Mouse (Mus musculus): ENCODE data around the gene Rrn3.
"Not testable (repeated sequence)": the region's sequence is repeated elsewhere in the genome, so short reads cannot be mapped to it uniquely, and the experiment has no call there.

Gene Rrn3

DNA sequence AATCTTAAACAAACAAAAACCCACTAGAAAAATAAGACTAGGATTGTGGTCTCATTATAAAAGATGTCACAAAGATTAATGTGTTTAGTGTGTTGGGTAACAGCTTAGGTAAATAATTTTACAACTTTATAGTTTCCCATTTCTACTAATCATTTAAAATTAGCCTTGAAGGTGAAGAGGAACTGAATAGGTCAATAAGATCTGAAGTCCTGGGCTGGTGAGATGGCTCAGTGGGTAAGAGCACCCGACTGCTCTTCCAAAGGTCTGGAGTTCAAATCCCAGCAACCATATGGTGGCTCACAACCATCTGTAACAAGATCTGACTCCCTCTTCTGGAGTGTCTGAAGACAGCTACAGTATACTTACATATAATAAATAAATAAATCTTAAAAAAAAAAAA lies 17.7 kb upstream of the Rrn3 start:
- H3K36me3 ChIP-seq (ENCODE audit: control insufficient read depth, insufficient read depth, low read length, poor library complexity, severe bottlenecking); H3K27me3 ChIP-seq (ENCODE audit: control insufficient read depth, insufficient read depth, low read length, poor library complexity, severe bottlenecking); DNase-seq (ENCODE audit: low read depth, low spot score): not testable (repeated sequence)

DNA sequence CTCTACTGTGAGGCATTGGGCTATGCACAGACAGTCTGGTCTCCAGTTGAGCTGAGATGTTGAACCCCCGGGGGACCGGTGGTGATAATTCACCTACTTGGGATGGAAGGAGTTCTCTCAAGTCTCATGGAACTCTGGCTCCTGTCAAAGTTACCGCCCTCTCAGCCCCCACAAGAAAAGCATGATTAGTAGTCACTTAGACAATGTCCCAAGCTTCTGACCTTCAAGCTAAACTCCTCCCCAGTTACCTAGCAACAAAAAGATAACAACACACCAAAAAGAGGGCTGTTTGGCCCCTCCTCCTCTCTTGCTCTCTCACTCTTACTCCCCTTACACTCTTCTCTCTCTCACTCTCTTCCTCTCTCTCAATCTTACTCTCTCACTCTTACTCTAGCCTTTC lies 16.0 kb upstream of the Rrn3 start:
- Histone ChIP-seq H3K27me3 (ENCODE audit: control insufficient read depth, insufficient read depth, low read length, poor library complexity, severe bottlenecking) (no peaks in the 10 kb centered on the region), H3K36me3 (ENCODE audit: control insufficient read depth, insufficient read depth, low read length, poor library complexity, severe bottlenecking) (no peaks in the 10 kb centered on the region)
- DNase-seq (ENCODE audit: low read depth, low spot score) = no peak

DNA sequence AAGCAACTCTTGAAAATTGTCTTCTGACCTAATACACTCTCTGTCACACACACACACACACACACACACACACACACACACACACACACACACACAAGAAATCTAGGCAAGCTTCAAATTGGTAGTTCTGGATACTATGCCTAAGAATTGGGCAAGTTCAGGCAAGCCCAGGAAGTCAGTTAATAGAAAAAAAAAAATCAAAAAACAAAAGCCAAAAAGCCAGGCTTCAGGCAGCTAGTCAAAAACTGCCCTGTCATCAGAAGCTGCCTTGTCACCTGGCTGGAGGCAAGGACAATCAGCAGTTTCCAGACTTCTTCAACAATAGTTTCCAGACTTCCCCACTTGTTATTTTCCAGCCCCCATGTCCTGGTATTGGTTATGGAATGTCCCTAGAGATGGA lies 14.1 kb upstream of the Rrn3 start:
- Histone ChIP-seq H3K36me3 (ENCODE audit: control insufficient read depth, insufficient read depth, low read length, poor library complexity, severe bottlenecking) (no peaks in the 10 kb centered on the region), H3K27me3 (ENCODE audit: control insufficient read depth, insufficient read depth, low read length, poor library complexity, severe bottlenecking) (no peaks in the 10 kb centered on the region)
- DNase-seq (ENCODE audit: low read depth, low spot score) = no peak

DNA sequence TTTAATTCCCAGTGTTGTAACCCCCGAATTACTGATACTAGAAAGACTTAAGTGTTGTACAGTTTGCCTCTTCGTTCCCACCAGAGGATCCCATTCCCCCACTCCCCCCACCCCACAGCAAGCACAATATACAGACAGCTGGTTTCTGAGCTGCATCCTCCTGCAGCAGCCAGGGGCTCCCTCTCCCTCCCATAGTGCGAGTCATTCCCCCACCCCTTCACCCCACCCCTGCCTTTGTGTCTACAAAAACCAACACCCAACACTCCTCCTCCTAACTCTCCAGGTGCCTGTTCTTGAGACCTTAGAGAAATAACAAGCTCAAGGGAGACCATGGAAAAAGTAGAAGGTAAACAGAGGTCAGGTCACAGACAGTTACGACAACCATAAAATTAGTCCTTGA lies 8.9 kb upstream of the Rrn3 start:
- H3K27me3 ChIP-seq (ENCODE audit: control insufficient read depth, insufficient read depth, low read length, poor library complexity, severe bottlenecking); H3K36me3 ChIP-seq (ENCODE audit: control insufficient read depth, insufficient read depth, low read length, poor library complexity, severe bottlenecking); DNase-seq (ENCODE audit: low read depth, low spot score): not testable (repeated sequence)

DNA sequence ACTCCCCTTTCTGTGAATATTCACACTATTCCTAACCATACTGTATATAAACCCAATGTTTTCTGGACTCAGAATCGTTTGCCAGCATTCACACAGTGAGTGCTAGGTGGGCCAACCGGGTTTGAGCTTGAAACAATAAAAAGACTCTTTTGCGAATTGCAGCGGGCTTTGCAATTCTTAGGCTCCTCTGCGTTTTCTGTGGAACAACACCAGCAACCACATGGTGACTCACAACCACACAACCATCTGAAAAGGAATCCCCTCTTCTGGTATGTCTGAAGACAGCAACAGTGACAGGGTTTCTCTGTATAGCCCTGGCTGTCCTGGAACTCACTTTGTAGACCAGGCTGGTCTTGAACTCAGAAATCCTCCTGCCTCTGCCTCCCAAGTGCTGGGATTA lies 8.5 kb upstream of the Rrn3 start:
- not testable (repeated sequence) for DNase-seq (ENCODE audit: low read depth, low spot score); H3K36me3 ChIP-seq (ENCODE audit: control insufficient read depth, insufficient read depth, low read length, poor library complexity, severe bottlenecking); H3K27me3 ChIP-seq (ENCODE audit: control insufficient read depth, insufficient read depth, low read length, poor library complexity, severe bottlenecking)

DNA sequence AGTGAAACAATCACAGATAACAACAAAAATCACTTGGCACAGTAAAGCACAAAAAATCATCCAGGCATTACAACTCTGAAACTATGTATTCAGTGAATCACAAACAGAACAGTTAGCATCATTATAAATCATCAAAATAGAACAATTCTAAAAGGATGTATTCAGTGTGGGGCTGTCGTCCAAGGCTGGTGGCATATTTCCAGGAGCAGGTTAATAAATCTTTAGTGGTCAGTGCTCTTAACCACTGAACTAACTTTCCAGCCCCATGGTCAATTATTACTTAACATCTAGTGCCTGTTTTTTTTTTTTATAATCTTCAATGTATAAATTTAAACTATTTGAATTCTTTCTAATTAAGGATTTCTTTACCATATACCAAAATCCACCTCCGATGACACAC lies 6.5 kb upstream of the Rrn3 start:
- H3K27me3 ChIP-seq (ENCODE audit: control insufficient read depth, insufficient read depth, low read length, poor library complexity, severe bottlenecking); DNase-seq (ENCODE audit: low read depth, low spot score); H3K36me3 ChIP-seq (ENCODE audit: control insufficient read depth, insufficient read depth, low read length, poor library complexity, severe bottlenecking): not testable (repeated sequence)

DNA sequence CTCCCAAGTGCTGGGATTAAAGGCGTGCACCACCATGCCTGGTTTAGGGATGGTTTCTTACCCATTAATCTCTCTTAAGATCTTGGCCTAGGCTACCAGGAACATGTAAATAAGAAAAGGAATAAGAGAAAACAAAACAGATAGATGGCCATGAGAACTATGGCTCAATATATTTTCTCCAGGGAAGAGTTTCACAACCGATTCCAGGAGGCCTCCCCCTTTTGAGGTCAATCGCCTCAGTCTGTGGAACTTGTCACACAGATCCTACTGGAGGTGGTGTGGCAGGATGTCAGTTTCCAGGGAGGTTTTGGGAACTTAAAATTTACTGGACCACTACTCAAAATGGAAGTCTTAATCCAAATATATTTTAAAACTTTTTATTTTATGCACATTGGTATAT lies 5.9 kb upstream of the Rrn3 start:
- not testable (repeated sequence) for H3K36me3 ChIP-seq (ENCODE audit: control insufficient read depth, insufficient read depth, low read length, poor library complexity, severe bottlenecking); DNase-seq (ENCODE audit: low read depth, low spot score); H3K27me3 ChIP-seq (ENCODE audit: control insufficient read depth, insufficient read depth, low read length, poor library complexity, severe bottlenecking)

DNA sequence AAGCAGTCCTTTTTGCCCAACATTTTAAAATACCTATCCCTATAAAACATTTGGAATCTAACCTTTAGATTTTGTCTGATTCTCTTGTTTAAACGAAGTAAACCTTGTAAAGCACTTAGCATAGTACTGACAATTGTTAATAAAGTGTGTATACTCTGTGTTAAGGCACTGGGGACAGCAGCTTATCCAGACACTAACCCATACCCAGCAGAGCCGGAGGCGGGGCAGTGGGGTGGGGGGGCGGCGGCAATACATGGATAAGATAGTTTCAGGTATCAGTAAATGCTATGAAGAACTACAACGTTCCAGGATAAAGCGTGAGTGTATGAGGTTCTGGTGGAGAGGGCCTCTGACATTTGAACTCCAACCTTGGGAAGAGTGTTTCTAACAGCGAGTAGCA lies 708 bp downstream of the Rrn3 start:
- DNase-seq (ENCODE audit: low read depth, low spot score) = no peak
- Histone ChIP-seq H3K36me3 (ENCODE audit: control insufficient read depth, insufficient read depth, low read length, poor library complexity, severe bottlenecking) (peaks cover 7% of the 10 kb centered on the region), H3K27me3 (ENCODE audit: control insufficient read depth, insufficient read depth, low read length, poor library complexity, severe bottlenecking) (no peaks in the 10 kb centered on the region)

DNA sequence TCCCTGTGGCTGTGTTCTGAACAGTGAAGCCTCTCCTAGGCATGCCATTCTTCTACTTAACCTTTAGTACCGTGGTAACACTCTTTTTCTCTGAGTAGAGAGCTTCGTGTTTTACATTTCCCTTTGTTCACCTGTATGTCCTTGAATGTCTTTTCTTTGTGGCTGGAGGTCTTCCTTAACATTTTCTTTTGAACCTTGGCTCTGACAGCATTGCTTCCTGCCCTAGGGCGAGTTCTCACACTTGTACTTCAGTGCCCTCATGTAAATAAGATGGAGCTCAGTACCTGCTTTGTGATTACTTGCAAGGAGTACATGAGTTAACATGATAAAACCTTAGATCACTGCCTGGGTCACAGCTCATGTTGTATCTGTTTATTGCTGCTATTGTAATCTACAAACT lies 5.4 kb downstream of the Rrn3 start:
- DNase-seq (ENCODE audit: low read depth, low spot score) = no peak
- H3K36me3 ChIP-seq (ENCODE audit: control insufficient read depth, insufficient read depth, low read length, poor library complexity, severe bottlenecking) = peaks cover 16% of the 10 kb centered on the region
- H3K27me3 ChIP-seq (ENCODE audit: control insufficient read depth, insufficient read depth, low read length, poor library complexity, severe bottlenecking) = no peaks in the 10 kb centered on the region

DNA sequence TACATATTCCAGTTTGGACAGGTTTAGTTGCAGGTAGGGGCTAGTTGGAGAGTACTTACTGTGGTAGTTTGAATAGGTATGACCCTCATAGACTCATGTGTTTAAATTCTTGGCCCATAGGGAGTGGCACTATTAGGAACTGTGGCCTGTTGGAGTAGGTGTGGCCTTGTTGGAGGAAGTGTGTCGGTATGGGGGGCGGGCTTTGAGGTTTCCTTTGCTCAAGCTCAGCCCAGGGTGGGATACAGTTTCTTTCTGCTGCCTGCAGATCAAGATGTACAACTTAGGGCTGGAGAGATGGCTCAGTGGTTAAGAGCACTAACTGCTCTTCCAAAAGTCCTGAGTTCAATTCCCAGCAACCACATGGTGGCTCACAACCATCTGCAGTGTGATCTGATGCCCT lies 12.9 kb downstream of the Rrn3 start:
- not testable (repeated sequence) for H3K27me3 ChIP-seq (ENCODE audit: control insufficient read depth, insufficient read depth, low read length, poor library complexity, severe bottlenecking); DNase-seq (ENCODE audit: low read depth, low spot score)

DNA sequence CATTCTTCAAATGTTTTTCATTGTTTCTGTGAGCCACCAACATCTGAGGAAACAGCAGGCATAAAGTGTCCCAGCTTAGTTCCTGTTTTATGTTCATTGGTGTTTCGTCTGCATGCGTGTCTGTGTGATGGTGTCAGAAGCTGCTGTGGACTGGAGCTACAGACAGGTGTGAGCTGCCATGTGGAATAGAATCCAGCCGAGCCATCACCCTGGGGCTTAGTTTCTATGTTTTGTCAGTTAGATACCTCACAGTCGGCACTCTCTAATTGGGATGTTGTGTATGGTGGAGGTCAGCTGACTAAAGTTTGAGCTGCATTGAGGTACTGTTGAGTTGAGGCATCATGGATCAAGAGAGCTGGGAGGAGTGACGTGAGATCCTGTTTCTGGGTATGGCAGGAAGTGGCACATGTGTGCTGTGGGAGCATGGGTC lies 16.3 kb downstream of the Rrn3 start:
- DNase-seq (ENCODE audit: low read depth, low spot score) = peak; percentile 72
- peaks cover 21% of the 10 kb centered on the region for H3K36me3 ChIP-seq (ENCODE audit: control insufficient read depth, insufficient read depth, low read length, poor library complexity, severe bottlenecking)

More for the DNA sequence above, 12.9 kb downstream of the Rrn3 start:
- H3K36me3 ChIP-seq (ENCODE audit: control insufficient read depth, insufficient read depth, low read length, poor library complexity, severe bottlenecking) = peaks cover 18% of the 10 kb centered on the region

DNA sequence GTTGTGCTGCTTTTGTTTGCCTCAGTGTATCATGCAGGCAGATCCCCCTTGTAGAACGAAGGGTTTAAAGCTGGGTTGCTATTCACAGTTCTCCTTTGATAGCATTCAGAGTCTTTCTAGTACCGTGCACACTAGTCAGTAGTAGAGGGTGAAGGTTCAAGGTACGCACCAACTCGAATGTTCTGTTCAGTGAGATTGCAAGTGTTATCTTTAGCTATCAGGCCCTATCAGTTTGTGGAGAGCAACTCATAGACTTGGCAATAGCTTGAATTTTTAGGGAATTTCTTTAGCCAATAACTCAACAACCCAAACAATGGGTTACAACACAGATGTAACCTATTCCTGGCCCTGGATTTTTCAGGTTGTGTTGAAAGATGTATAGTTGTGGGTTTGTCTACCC lies 20.7 kb downstream of the Rrn3 start:
- no peaks in the 10 kb centered on the region for H3K27me3 ChIP-seq (ENCODE audit: control insufficient read depth, insufficient read depth, low read length, poor library complexity, severe bottlenecking)
- DNase-seq (ENCODE audit: low read depth, low spot score) = no peak
- H3K36me3 ChIP-seq (ENCODE audit: control insufficient read depth, insufficient read depth, low read length, poor library complexity, severe bottlenecking) = peaks cover 15% of the 10 kb centered on the region

More for the DNA sequence above, 16.3 kb downstream of the Rrn3 start:
- H3K27me3 ChIP-seq (ENCODE audit: control insufficient read depth, insufficient read depth, low read length, poor library complexity, severe bottlenecking) = no peaks in the 10 kb centered on the region

DNA sequence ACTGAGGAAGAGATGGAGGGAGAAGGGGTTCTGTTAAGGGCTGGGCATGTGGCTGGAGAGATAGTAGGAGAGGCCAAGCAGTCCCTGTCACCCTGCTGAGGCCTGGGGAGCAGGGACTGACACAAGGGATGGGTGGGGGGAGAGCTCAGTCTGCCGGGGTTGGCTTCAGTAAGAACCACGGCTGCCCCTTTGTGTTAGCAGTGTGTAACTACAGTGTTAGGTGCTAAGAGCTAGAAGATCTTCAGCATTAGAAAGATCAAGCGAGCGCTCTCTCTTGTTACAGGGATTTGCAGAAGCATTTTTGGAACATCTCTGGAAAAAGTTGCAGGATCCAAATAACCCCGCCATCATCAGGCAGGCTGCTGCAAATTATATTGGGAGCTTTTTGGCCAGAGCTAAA lies 24.2 kb downstream of the Rrn3 start:
- peaks cover 25% of the 10 kb centered on the region for H3K36me3 ChIP-seq (ENCODE audit: control insufficient read depth, insufficient read depth, low read length, poor library complexity, severe bottlenecking)
- no peaks in the 10 kb centered on the region for H3K27me3 ChIP-seq (ENCODE audit: control insufficient read depth, insufficient read depth, low read length, poor library complexity, severe bottlenecking)
- DNase-seq (ENCODE audit: low read depth, low spot score) = no peak

DNA sequence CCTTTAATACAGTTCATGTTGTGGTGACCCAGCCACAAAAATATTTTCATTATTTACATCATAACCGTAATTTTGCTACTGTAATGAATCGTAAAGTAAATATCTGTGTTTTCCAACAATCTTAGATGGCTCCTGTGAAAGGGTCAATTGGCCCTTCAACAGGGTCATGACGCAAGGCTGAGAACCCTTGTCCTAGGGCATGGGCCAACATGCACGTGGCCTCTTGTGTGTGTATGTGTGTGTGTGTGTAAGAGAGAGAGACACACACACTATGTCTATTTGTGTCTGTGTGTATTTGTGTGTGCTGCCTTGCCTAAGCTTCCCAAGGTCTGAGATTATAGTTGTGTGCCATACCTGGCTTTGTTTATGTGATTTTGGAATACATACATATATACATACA lies 27.1 kb downstream of the Rrn3 start:
- no peak for DNase-seq (ENCODE audit: low read depth, low spot score)
- Histone ChIP-seq H3K36me3 (ENCODE audit: control insufficient read depth, insufficient read depth, low read length, poor library complexity, severe bottlenecking) (peaks cover 21% of the 10 kb centered on the region), H3K27me3 (ENCODE audit: control insufficient read depth, insufficient read depth, low read length, poor library complexity, severe bottlenecking) (no peaks in the 10 kb centered on the region)

DNA sequence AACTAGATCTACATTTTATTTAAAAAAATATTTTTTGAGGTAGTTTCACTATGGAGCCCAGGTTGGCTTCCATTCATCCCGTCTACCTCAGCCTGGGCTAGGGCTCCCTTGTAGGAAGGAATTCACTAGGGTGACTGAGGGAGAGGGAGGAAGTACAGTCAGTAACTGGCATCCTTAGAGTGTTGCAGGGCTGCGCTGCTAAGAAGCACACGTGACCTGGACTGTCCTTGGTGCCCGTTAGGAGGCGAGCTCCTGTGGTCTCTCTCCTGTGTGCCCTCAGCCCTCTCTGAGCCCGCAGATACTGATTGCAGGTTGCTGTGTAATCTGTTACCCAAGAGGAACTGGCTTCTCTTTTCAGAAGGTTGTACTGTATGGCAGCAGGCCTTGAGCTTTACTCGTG lies 27.9 kb downstream of the Rrn3 start:
- peaks cover 21% of the 10 kb centered on the region for H3K36me3 ChIP-seq (ENCODE audit: control insufficient read depth, insufficient read depth, low read length, poor library complexity, severe bottlenecking)
- DNase-seq (ENCODE audit: low read depth, low spot score) = no peak
- no peaks in the 10 kb centered on the region for H3K27me3 ChIP-seq (ENCODE audit: control insufficient read depth, insufficient read depth, low read length, poor library complexity, severe bottlenecking)

DNA sequence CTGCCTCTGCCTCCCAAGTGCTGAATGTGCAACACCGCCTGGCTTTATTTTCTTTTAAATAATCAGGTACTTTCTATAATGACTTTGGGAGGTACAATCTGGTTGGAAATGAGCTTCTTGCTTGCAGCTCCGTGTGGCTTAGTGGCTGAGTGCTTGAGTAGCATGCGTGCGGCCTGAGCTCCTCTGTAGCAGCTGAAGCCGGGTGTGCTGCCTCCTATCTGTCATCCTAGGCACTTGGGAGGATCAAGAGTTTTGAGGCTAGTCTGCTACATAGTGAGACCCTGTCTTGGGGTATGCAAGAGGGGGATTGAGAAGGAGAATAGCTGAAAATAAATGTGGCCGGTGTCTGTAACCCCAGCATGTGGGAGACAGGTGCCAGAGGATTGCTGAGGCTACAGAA lies 31.6 kb downstream of the Rrn3 start:
- no peak for DNase-seq (ENCODE audit: low read depth, low spot score)
- H3K27me3 ChIP-seq (ENCODE audit: control insufficient read depth, insufficient read depth, low read length, poor library complexity, severe bottlenecking) = no peaks in the 10 kb centered on the region

More for the DNA sequence above, 31.6 kb downstream of the Rrn3 start:
- peaks cover 21% of the 10 kb centered on the region for H3K36me3 ChIP-seq (ENCODE audit: control insufficient read depth, insufficient read depth, low read length, poor library complexity, severe bottlenecking)

Data from splenic B cell, adult 2 months (primary cell).